Mouse (Mus musculus) ES-Bruce4 (cell line): ENCODE data around the gene Gm6096.

Experiments
- CTCF ChIP-seq: IDR thresholded peaks from one replicate; pipeline ENCODE4 v1.8.1; 2011; ENCODE audit warnings: low read depth, low read length
- POLR2A ChIP-seq: IDR thresholded peaks from one replicate; pipeline ENCODE4 v1.8.1; 2011; ENCODE audit warnings: low read length; ENCODE audit not compliant: insufficient read depth

GRCm38 (mm10) chr7:34298818-34299217, 48.0 kb downstream of the Gm6096 start:
- no peak for TF ChIP-seq CTCF
- TF ChIP-seq POLR2A = no peak
